Mouse (Mus musculus) cortical plate, adult 2 months (tissue): Measurements from ENCODE around the gene Ttk.

Source experiments
- CTCF ChIP-seq: fragments of 200-500 bp; IDR thresholded peaks from 2 replicates; pipeline ENCODE4 v1.5.1; 2011; ENCODE audit warnings: mild to moderate bottlenecking, control low read depth, low read length; ENCODE audit not compliant: insufficient read depth; ENCODE audit errors: extremely low read depth
- POLR2A ChIP-seq: fragments of 200-500 bp; IDR thresholded peaks from 2 replicates; pipeline ENCODE4 v1.6.1; 2011; ENCODE audit warnings: mild to moderate bottlenecking, low read length, control low read depth; ENCODE audit not compliant: insufficient read depth; ENCODE audit errors: extremely low read depth

- peak; percentile 38; the same call in 1 of the 2 replicates for TF ChIP-seq CTCF
- no peak for TF ChIP-seq POLR2A
Observed at GRCm38 (mm10) chr9:83807562-83807961, 26.9 kb upstream of the Ttk start.
